Mouse (Mus musculus): ENCODE measurements around the gene Cd55b. TPM values are rescaled to one million over a fixed set of nuclear protein-coding genes. Genes with fewer than 3 reads are reported as not detected.
A peak's percentile ranks its signal among the peaks of the same experiment; 100 is the strongest.

Cd55b gene
- polyA plus RNA-seq, 1 experiment, result not detected

- Histone ChIP-seq H3K27ac (ENCODE audit: control insufficient read depth, insufficient read depth, low read length) (no peak overlapping the region), H3K27me3 (ENCODE audit: control insufficient read depth, insufficient read depth, low read length) (no peaks in the 10 kb centered on the region), H3K4me3 (ENCODE audit: control insufficient read depth, insufficient read depth, low read length) (no peak overlapping the region), H3K4me1 (replicated peaks; ENCODE audit: control insufficient read depth, insufficient read depth, low read length) (no peaks in the 10 kb centered on the region), H3K36me3 (ENCODE audit: control insufficient read depth, insufficient read depth, low read length) (no peaks in the 10 kb centered on the region)
- 91% methylated on average over 14 of the region's 14 CpGs for WGBS
- DNase-seq, result no peak
- TF ChIP-seq CTCF (IDR thresholded peaks at IDR 0.05; ENCODE audit: borderline replicate concordance, control insufficient read depth, extremely low read depth, insufficient read depth, low read length, poor library complexity) (no peak), POLR2A (IDR thresholded peaks at IDR 0.05; ENCODE audit: control insufficient read depth, extremely low read depth, insufficient read depth, low read length, poor library complexity) (no peak)
Observed at GRCm38 (mm10) chr1:130377726-130378429, 44.9 kb downstream of the Cd55b start.

GRCm38 (mm10) chr1:130374173-130374785, 48.5 kb downstream of the Cd55b start:
- TF ChIP-seq POLR2A (IDR thresholded peaks at IDR 0.05; ENCODE audit: control insufficient read depth, extremely low read depth, insufficient read depth, low read length, poor library complexity) (no peak), CTCF (IDR thresholded peaks at IDR 0.05; ENCODE audit: borderline replicate concordance, control insufficient read depth, extremely low read depth, insufficient read depth, low read length, poor library complexity) (no peak)
- H3K27ac ChIP-seq (ENCODE audit: control insufficient read depth, insufficient read depth, low read length), result no peak overlapping the region
- H3K27me3 ChIP-seq (ENCODE audit: control insufficient read depth, insufficient read depth, low read length), result no peaks in the 10 kb centered on the region
- no peaks in the 10 kb centered on the region for H3K36me3 ChIP-seq (ENCODE audit: control insufficient read depth, insufficient read depth, low read length)
- WGBS, result 81% methylated on average over 3 of the region's 3 CpGs
- no peak for DNase-seq
- no peaks in the 10 kb centered on the region for H3K4me1 ChIP-seq (replicated peaks; ENCODE audit: control insufficient read depth, insufficient read depth, low read length)
- no peak overlapping the region for H3K4me3 ChIP-seq (ENCODE audit: control insufficient read depth, insufficient read depth, low read length)

- no peak for TF ChIP-seq CTCF (IDR thresholded peaks at IDR 0.05; ENCODE audit: borderline replicate concordance, control insufficient read depth, extremely low read depth, insufficient read depth, low read length, poor library complexity)
- no peak for TF ChIP-seq POLR2A (IDR thresholded peaks at IDR 0.05; ENCODE audit: control insufficient read depth, extremely low read depth, insufficient read depth, low read length, poor library complexity)
- H3K36me3 ChIP-seq (ENCODE audit: control insufficient read depth, insufficient read depth, low read length), result no peaks in the 10 kb centered on the region
- H3K27me3 ChIP-seq (ENCODE audit: control insufficient read depth, insufficient read depth, low read length), result no peaks in the 10 kb centered on the region
- 20% methylated on average over 2 of the region's 2 CpGs for WGBS
- no peak for DNase-seq
- H3K4me3 ChIP-seq (ENCODE audit: control insufficient read depth, insufficient read depth, low read length), result no peak overlapping the region
- no peaks in the 10 kb centered on the region for H3K4me1 ChIP-seq (replicated peaks; ENCODE audit: control insufficient read depth, insufficient read depth, low read length)
- H3K27ac ChIP-seq (ENCODE audit: control insufficient read depth, insufficient read depth, low read length), result no peak overlapping the region
Observed at GRCm38 (mm10) chr1:130373398-130374083, 49.3 kb downstream of the Cd55b start.

GRCm38 (mm10) chr1:130371895-130372528, 50.8 kb downstream of the Cd55b start:
- Histone ChIP-seq H3K4me1 (replicated peaks; ENCODE audit: control insufficient read depth, insufficient read depth, low read length) (no peaks in the 10 kb centered on the region), H3K4me3 (ENCODE audit: control insufficient read depth, insufficient read depth, low read length) (no peak overlapping the region), H3K27me3 (ENCODE audit: control insufficient read depth, insufficient read depth, low read length) (no peaks in the 10 kb centered on the region), H3K36me3 (ENCODE audit: control insufficient read depth, insufficient read depth, low read length) (no peaks in the 10 kb centered on the region), H3K27ac (ENCODE audit: control insufficient read depth, insufficient read depth, low read length) (no peak overlapping the region)
- TF ChIP-seq CTCF (IDR thresholded peaks at IDR 0.05; ENCODE audit: borderline replicate concordance, control insufficient read depth, extremely low read depth, insufficient read depth, low read length, poor library complexity), result no peak
- TF ChIP-seq POLR2A (IDR thresholded peaks at IDR 0.05; ENCODE audit: control insufficient read depth, extremely low read depth, insufficient read depth, low read length, poor library complexity), result no peak
- WGBS, result 39% methylated on average over 7 of the region's 7 CpGs
- DNase-seq, result peak; percentile 28

GRCm38 (mm10) chr1:130371291-130371690, 51.5 kb downstream of the Cd55b start:
- H3K4me1 ChIP-seq (replicated peaks; ENCODE audit: control insufficient read depth, insufficient read depth, low read length), result no peaks in the 10 kb centered on the region
- no peak overlapping the region for H3K27ac ChIP-seq (ENCODE audit: control insufficient read depth, insufficient read depth, low read length)
- no peak for DNase-seq
- no peak for TF ChIP-seq CTCF (IDR thresholded peaks at IDR 0.05; ENCODE audit: borderline replicate concordance, control insufficient read depth, extremely low read depth, insufficient read depth, low read length, poor library complexity)
- TF ChIP-seq POLR2A (IDR thresholded peaks at IDR 0.05; ENCODE audit: control insufficient read depth, extremely low read depth, insufficient read depth, low read length, poor library complexity), result no peak
- no peaks in the 10 kb centered on the region for H3K27me3 ChIP-seq (ENCODE audit: control insufficient read depth, insufficient read depth, low read length)
- no peaks in the 10 kb centered on the region for H3K36me3 ChIP-seq (ENCODE audit: control insufficient read depth, insufficient read depth, low read length)
- WGBS, result 94% methylated on average over 5 of the region's 5 CpGs
- no peak overlapping the region for H3K4me3 ChIP-seq (ENCODE audit: control insufficient read depth, insufficient read depth, low read length)

- Histone ChIP-seq H3K4me1 (replicated peaks; ENCODE audit: control insufficient read depth, insufficient read depth, low read length) (no peaks in the 10 kb centered on the region), H3K4me3 (ENCODE audit: control insufficient read depth, insufficient read depth, low read length) (no peak overlapping the region), H3K27me3 (ENCODE audit: control insufficient read depth, insufficient read depth, low read length) (no peaks in the 10 kb centered on the region), H3K27ac (ENCODE audit: control insufficient read depth, insufficient read depth, low read length) (no peak overlapping the region), H3K36me3 (ENCODE audit: control insufficient read depth, insufficient read depth, low read length) (no peaks in the 10 kb centered on the region)
- DNase-seq, result no peak
- no peak for TF ChIP-seq POLR2A (IDR thresholded peaks at IDR 0.05; ENCODE audit: control insufficient read depth, extremely low read depth, insufficient read depth, low read length, poor library complexity)
- TF ChIP-seq CTCF (IDR thresholded peaks at IDR 0.05; ENCODE audit: borderline replicate concordance, control insufficient read depth, extremely low read depth, insufficient read depth, low read length, poor library complexity), result no peak
- WGBS, result 14% methylated on average over 1 of the region's 1 CpGs
Observed at GRCm38 (mm10) chr1:130350077-130350635, 72.7 kb downstream of the Cd55b start.

All from thymus, adult 2 months (tissue).